Mouse (Mus musculus): Measurements from ENCODE around the gene Cyp17a1. TPM values are rescaled to one million over a fixed set of nuclear protein-coding genes. Genes with fewer than 3 reads are reported as not detected.
A peak's percentile ranks its signal among the peaks of the same experiment; 100 is the strongest.

Gene Cyp17a1
- polyA plus RNA-seq, 1 experiment from 2014 or later = not detected

DNA sequence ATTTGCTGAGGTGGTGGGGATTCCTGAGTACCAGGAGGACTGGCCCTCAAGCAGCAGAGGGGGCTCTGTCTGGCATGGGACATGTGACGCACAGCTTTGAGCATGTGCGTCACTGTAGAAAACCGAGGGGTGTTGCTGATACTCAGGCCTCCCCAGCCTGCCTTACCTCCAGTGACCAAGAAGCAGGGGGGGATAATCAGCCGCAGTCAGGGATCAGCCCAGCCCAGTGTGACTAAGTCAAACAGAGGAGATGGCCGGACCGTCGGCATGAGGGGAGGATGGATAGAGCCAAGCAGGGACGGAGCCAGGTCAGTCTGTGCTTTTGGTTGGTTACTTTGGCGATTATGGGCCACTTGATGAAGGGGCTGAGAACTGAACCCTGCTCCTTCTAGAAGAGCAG lies 41.3 kb downstream of the Cyp17a1 start:
- no peak overlapping the region for H3K27ac ChIP-seq (ENCODE audit: low read depth)
- no peaks in the 10 kb centered on the region for H3K9me3 ChIP-seq (ENCODE audit: control insufficient read depth, low read length)
- no peak for ATAC-seq (replicated peaks; ENCODE audit: low FRiP score, low TSS enrichment, low read depth)
- DNase-seq (ENCODE audit: low spot score) = no peak
- H3K9ac ChIP-seq (ENCODE audit: low read length) = no peak overlapping the region
- H3K36me3 ChIP-seq (ENCODE audit: control insufficient read depth, insufficient read depth, low read length) = no peaks in the 10 kb centered on the region
- H3K27me3 ChIP-seq (replicated peaks; ENCODE audit: control insufficient read depth, insufficient read depth, low read length) = no peaks in the 10 kb centered on the region
- peaks cover 24% of the 10 kb centered on the region for H3K4me1 ChIP-seq (replicated peaks; ENCODE audit: control insufficient read depth, insufficient read depth, low read length)
- H3K4me3 ChIP-seq (ENCODE audit: low read depth, low read length) = no peak overlapping the region
- no peak overlapping the region for H3K4me2 ChIP-seq (ENCODE audit: low read length)
- WGBS = 82% methylated on average over 9 of the region's 9 CpGs

DNA sequence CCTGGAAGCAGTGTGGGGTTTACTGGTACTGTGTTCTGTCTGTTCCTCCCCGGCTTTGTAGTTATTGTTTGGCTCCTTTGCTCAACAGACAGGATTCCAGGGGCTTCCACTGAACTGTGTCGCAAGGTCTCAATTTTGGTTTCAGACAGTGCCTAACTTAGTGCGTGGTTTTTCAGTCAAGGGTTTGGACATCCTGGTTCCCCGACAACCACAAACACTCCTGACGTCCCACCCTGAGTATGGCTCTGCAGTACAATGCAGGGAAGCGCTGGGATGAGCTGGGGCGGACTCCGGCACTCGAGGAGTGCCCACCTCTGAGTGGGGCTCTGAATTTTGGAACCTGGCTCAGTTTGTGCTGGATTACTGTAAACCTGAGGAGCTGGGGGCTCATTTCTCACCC lies 43.2 kb downstream of the Cyp17a1 start:
- WGBS = 73% methylated on average over 9 of the region's 9 CpGs

GRCm38 (mm10) chr19:46628403-46628802 lies 44.6 kb downstream of the Cyp17a1 start:
- no peak for ATAC-seq (replicated peaks; ENCODE audit: low FRiP score, low TSS enrichment, low read depth)
- peaks cover 24% of the 10 kb centered on the region for H3K4me1 ChIP-seq (replicated peaks; ENCODE audit: control insufficient read depth, insufficient read depth, low read length)
- no peak overlapping the region for H3K4me3 ChIP-seq (ENCODE audit: low read depth, low read length)
- H3K27me3 ChIP-seq (replicated peaks; ENCODE audit: control insufficient read depth, insufficient read depth, low read length) = no peaks in the 10 kb centered on the region
- WGBS = 54% methylated on average over 10 of the region's 10 CpGs
- no peak overlapping the region for H3K4me2 ChIP-seq (ENCODE audit: low read length)
- H3K36me3 ChIP-seq (ENCODE audit: control insufficient read depth, insufficient read depth, low read length) = peaks cover 6% of the 10 kb centered on the region; the same call in 1 of the 2 replicates
- no peak overlapping the region for H3K9ac ChIP-seq (ENCODE audit: low read length)
- no peak overlapping the region for H3K27ac ChIP-seq (ENCODE audit: low read depth)
- DNase-seq (ENCODE audit: low spot score) = no peak
- no peaks in the 10 kb centered on the region for H3K9me3 ChIP-seq (ENCODE audit: control insufficient read depth, low read length)

More for the DNA sequence above, 43.2 kb downstream of the Cyp17a1 start:
- no peak overlapping the region for H3K9ac ChIP-seq (ENCODE audit: low read length)
- H3K36me3 ChIP-seq (ENCODE audit: control insufficient read depth, insufficient read depth, low read length) = peaks cover 6% of the 10 kb centered on the region; the same call in 1 of the 2 replicates
- DNase-seq (ENCODE audit: low spot score) = no peak
- no peak overlapping the region for H3K4me2 ChIP-seq (ENCODE audit: low read length)
- peaks cover 13% of the 10 kb centered on the region for H3K4me1 ChIP-seq (replicated peaks; ENCODE audit: control insufficient read depth, insufficient read depth, low read length)
- H3K27ac ChIP-seq (ENCODE audit: low read depth) = no peak overlapping the region
- no peak overlapping the region for H3K4me3 ChIP-seq (ENCODE audit: low read depth, low read length)
- no peak for ATAC-seq (replicated peaks; ENCODE audit: low FRiP score, low TSS enrichment, low read depth)
- H3K9me3 ChIP-seq (ENCODE audit: control insufficient read depth, low read length) = no peaks in the 10 kb centered on the region
- no peaks in the 10 kb centered on the region for H3K27me3 ChIP-seq (replicated peaks; ENCODE audit: control insufficient read depth, insufficient read depth, low read length)

DNA sequence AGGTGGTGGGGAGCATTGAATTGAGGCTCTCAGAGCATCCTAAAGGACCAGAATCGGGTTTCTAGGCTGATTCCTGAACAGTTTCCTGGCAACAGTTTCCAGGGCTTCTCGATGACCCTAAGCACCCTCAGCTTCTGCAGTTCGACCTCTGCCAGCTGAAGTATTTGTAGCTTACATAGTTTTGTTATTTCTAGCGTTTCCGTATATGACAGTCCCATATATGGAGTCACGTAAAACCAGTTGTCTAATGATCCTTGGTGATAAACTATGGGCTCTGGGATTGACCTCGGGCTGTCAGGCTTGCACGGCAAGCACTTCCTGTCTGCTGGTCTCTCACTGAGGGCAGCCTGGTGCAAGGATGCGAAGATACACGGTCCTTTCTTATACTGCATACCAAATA lies 47.5 kb downstream of the Cyp17a1 start:
- Histone ChIP-seq H3K4me2 (ENCODE audit: low read length) (0 out of 2 replicates have a peak overlapping the region, but pooled peaks have one; percentile 61), H3K36me3 (ENCODE audit: control insufficient read depth, insufficient read depth, low read length) (peaks cover 6% of the 10 kb centered on the region; the same call in 1 of the 2 replicates), H3K9ac (ENCODE audit: low read length) (no peak overlapping the region), H3K4me3 (ENCODE audit: low read depth, low read length) (no peak overlapping the region), H3K27me3 (replicated peaks; ENCODE audit: control insufficient read depth, insufficient read depth, low read length) (no peaks in the 10 kb centered on the region), H3K9me3 (ENCODE audit: control insufficient read depth, low read length) (no peaks in the 10 kb centered on the region), H3K27ac (ENCODE audit: low read depth) (peak overlapping the region; percentile 14; the same call in 1 of the 2 replicates), H3K4me1 (replicated peaks; ENCODE audit: control insufficient read depth, insufficient read depth, low read length) (peaks cover 45% of the 10 kb centered on the region)
- WGBS = 39% methylated on average over 10 of the region's 10 CpGs
- no peak for ATAC-seq (replicated peaks; ENCODE audit: low FRiP score, low TSS enrichment, low read depth)
- DNase-seq (ENCODE audit: low spot score) = no peak

GRCm38 (mm10) chr19:46625015-46625414 lies 48.0 kb downstream of the Cyp17a1 start:
- 91% methylated on average over 12 of the region's 12 CpGs for WGBS
- H3K27me3 ChIP-seq (replicated peaks; ENCODE audit: control insufficient read depth, insufficient read depth, low read length) = no peaks in the 10 kb centered on the region
- H3K4me2 ChIP-seq (ENCODE audit: low read length) = peak overlapping the region; percentile 61; the same call in 1 of the 2 replicates
- H3K36me3 ChIP-seq (ENCODE audit: control insufficient read depth, insufficient read depth, low read length) = peaks cover 6% of the 10 kb centered on the region; the same call in 1 of the 2 replicates
- DNase-seq (ENCODE audit: low spot score) (no peak), ATAC-seq (replicated peaks; ENCODE audit: low FRiP score, low TSS enrichment, low read depth) (no peak)
- peak overlapping the region; percentile 82; the same call in 1 of the 2 replicates for H3K27ac ChIP-seq (ENCODE audit: low read depth)
- peaks cover 47% of the 10 kb centered on the region for H3K4me1 ChIP-seq (replicated peaks; ENCODE audit: control insufficient read depth, insufficient read depth, low read length)
- H3K4me3 ChIP-seq (ENCODE audit: low read depth, low read length) = no peak overlapping the region
- no peak overlapping the region for H3K9ac ChIP-seq (ENCODE audit: low read length)
- no peaks in the 10 kb centered on the region for H3K9me3 ChIP-seq (ENCODE audit: control insufficient read depth, low read length)

DNA sequence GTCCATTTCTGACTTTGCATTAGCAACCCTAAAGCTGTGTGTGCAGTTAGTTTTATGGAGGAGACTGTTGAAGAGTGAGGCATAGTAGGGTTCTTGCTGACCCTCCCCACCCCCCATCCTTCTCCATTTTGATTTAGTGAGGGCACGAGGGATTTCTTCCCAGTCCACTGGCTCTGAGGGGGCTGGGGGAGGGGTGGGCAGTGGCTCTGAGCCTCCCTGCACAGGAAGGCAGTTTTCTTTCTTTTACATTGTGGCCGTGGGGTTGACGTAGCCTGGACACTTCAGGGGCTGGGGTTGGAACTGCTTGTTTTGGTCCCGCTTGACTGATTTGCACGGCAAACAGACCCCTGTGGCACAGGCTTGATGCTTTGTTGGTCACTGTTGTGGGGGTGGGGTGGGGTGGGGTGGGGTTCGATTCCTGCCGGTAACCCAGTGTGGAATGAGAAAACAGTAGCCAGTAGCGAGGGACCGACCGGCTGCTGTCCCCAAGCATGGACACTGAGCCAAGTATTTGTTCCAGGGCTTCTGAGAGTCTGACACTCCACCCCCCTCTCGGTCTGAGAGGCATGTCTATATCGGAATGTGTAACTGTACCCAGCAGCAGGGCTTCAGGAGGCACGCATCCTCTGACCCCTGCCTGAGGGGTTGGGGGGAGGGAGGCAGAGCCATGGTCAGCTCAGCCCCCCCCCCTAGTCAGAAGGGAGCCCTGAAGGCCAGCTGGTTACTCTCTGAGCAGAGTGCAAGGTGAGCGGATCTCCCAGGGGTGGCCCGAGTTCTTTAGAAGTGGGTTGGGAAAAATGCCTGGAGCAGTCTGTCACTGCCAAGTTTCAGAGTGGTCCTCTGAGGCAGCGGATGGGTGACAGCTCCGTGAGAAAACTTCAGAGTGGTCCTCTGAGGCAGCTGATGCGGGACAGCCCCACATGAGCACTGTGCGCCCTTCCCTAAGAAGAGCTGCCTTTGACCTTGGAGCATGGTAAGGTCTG lies 48.9 kb downstream of the Cyp17a1 start:
- 25% methylated on average over 19 of the region's 19 CpGs for WGBS
- DNase-seq (ENCODE audit: low spot score) (no peak), ATAC-seq (replicated peaks; ENCODE audit: low FRiP score, low TSS enrichment, low read depth) (0 out of 2 replicates have a peak, but pooled peaks have one; percentile 34)
- Histone ChIP-seq H3K36me3 (ENCODE audit: control insufficient read depth, insufficient read depth, low read length) (peaks cover 6% of the 10 kb centered on the region; the same call in 1 of the 2 replicates), H3K27me3 (replicated peaks; ENCODE audit: control insufficient read depth, insufficient read depth, low read length) (no peaks in the 10 kb centered on the region), H3K27ac (ENCODE audit: low read depth) (peak overlapping the region; percentile 82), H3K4me2 (ENCODE audit: low read length) (peak overlapping the region; percentile 61), H3K4me3 (ENCODE audit: low read depth, low read length) (peak overlapping the region; percentile 37), H3K4me1 (replicated peaks; ENCODE audit: control insufficient read depth, insufficient read depth, low read length) (peaks cover 56% of the 10 kb centered on the region), H3K9ac (ENCODE audit: low read length) (peak overlapping the region; percentile 48), H3K9me3 (ENCODE audit: control insufficient read depth, low read length) (no peaks in the 10 kb centered on the region)

- Histone ChIP-seq H3K27me3 (replicated peaks; ENCODE audit: control insufficient read depth, insufficient read depth, low read length) (no peaks in the 10 kb centered on the region), H3K27ac (ENCODE audit: low read depth) (peak overlapping the region; percentile 82), H3K4me3 (ENCODE audit: low read depth, low read length) (peak overlapping the region; percentile 37), H3K36me3 (ENCODE audit: control insufficient read depth, insufficient read depth, low read length) (peaks cover 6% of the 10 kb centered on the region; the same call in 1 of the 2 replicates), H3K4me1 (replicated peaks; ENCODE audit: control insufficient read depth, insufficient read depth, low read length) (peaks cover 60% of the 10 kb centered on the region), H3K9ac (ENCODE audit: low read length) (peak overlapping the region; percentile 48), H3K4me2 (ENCODE audit: low read length) (peak overlapping the region; percentile 61), H3K9me3 (ENCODE audit: control insufficient read depth, low read length) (no peaks in the 10 kb centered on the region)
- DNase-seq (ENCODE audit: low spot score) (peak; percentile 73), ATAC-seq (replicated peaks; ENCODE audit: low FRiP score, low TSS enrichment, low read depth) (peak; percentile 61)
- WGBS = 2% methylated on average over 16 of the region's 16 CpGs
These were observed 49.7 kb downstream of the Cyp17a1 start for GRCm38 (mm10) chr19:46623194-46623667.

GRCm38 (mm10) chr19:46622659-46623193 lies 50.2 kb downstream of the Cyp17a1 start:
- no peak for ATAC-seq (replicated peaks; ENCODE audit: low FRiP score, low TSS enrichment, low read depth)

More at GRCm38 (mm10) chr19:46622659-46623193, 50.2 kb downstream of the Cyp17a1 start:
- peak overlapping the region; percentile 25; the same call in 1 of the 2 replicates for H3K9ac ChIP-seq (ENCODE audit: low read length)
- peak overlapping the region; percentile 61 for H3K4me2 ChIP-seq (ENCODE audit: low read length)
- peaks cover 6% of the 10 kb centered on the region; the same call in 1 of the 2 replicates for H3K36me3 ChIP-seq (ENCODE audit: control insufficient read depth, insufficient read depth, low read length)
- H3K4me1 ChIP-seq (replicated peaks; ENCODE audit: control insufficient read depth, insufficient read depth, low read length) = peaks cover 60% of the 10 kb centered on the region
- peak overlapping the region; percentile 82 for H3K27ac ChIP-seq (ENCODE audit: low read depth)
- H3K27me3 ChIP-seq (replicated peaks; ENCODE audit: control insufficient read depth, insufficient read depth, low read length) = no peaks in the 10 kb centered on the region
- no peaks in the 10 kb centered on the region for H3K9me3 ChIP-seq (ENCODE audit: control insufficient read depth, low read length)
- WGBS = 26% methylated on average over 12 of the region's 12 CpGs
- no peak for DNase-seq (ENCODE audit: low spot score)
- H3K4me3 ChIP-seq (ENCODE audit: low read depth, low read length) = peak overlapping the region; percentile 37
